Mouse (Mus musculus) thymus, postnatal 14 days (tissue): ENCODE measurements around the gene Zfp219.

Experiments
- DNase-seq: peaks from one replicate; pipeline ENCODE4 v3.0.0; 2021

The Zfp219 gene

GRCm38 (mm10) chr14:52017662-52018061 is 2.9 kb downstream of the Zfp219 start:
- no peak for DNase-seq

- no peak for DNase-seq
These were observed 3.7 kb downstream of the Zfp219 start for GRCm38 (mm10) chr14:52016625-52017405.

- DNase-seq: no peak
These were observed 5.0 kb downstream of the Zfp219 start, which contains the start of gene Tmem253 for GRCm38 (mm10) chr14:52015445-52016100. Tmem253 (plus strand) TSS chr14:52015658.

- DNase-seq: peak; percentile 64
These were observed 5.7 kb downstream of the Zfp219 start for GRCm38 (mm10) chr14:52014761-52015311.

GRCm38 (mm10) chr14:52014271-52014760 is 6.2 kb downstream of the Zfp219 start:
- DNase-seq: no peak

GRCm38 (mm10) chr14:52013771-52014219 is 6.7 kb downstream of the Zfp219 start:
- peak; percentile 94 for DNase-seq

GRCm38 (mm10) chr14:52013021-52013610 is 7.4 kb downstream of the Zfp219 start:
- DNase-seq: no peak

GRCm38 (mm10) chr14:52012553-52012952 is 8.0 kb downstream of the Zfp219 start:
- DNase-seq: no peak

- DNase-seq: no peak
These were observed 8.4 kb downstream of the Zfp219 start for GRCm38 (mm10) chr14:52012085-52012484.

- DNase-seq: no peak
These were observed 8.8 kb downstream of the Zfp219 start for GRCm38 (mm10) chr14:52011683-52012082.

GRCm38 (mm10) chr14:52010446-52011111 is 10.0 kb downstream of the Zfp219 start:
- DNase-seq: no peak

GRCm38 (mm10) chr14:52009841-52010240 is 10.7 kb downstream of the Zfp219 start:
- DNase-seq: no peak

GRCm38 (mm10) chr14:52009361-52009760 is 11.2 kb downstream of the Zfp219 start:
- DNase-seq: no peak

- DNase-seq: peak; percentile 97
These were observed 12.0 kb downstream of the Zfp219 start for GRCm38 (mm10) chr14:52008321-52009203.

GRCm38 (mm10) chr14:52006771-52007170 is 13.8 kb downstream of the Zfp219 start:
- no peak for DNase-seq

GRCm38 (mm10) chr14:52006241-52006640 is 14.3 kb downstream of the Zfp219 start:
- DNase-seq: peak; percentile 56

- no peak for DNase-seq
These were observed 14.9 kb downstream of the Zfp219 start for GRCm38 (mm10) chr14:52005616-52006015.

GRCm38 (mm10) chr14:52005141-52005540 is 15.4 kb downstream of the Zfp219 start:
- no peak for DNase-seq

- DNase-seq: peak; percentile 56
These were observed 16.5 kb downstream of the Zfp219 start for GRCm38 (mm10) chr14:52003981-52004495.

GRCm38 (mm10) chr14:51997483-51997882 is 23.1 kb downstream of the Zfp219 start:
- no peak for DNase-seq

GRCm38 (mm10) chr14:51996866-51997265 is 23.7 kb downstream of the Zfp219 start:
- DNase-seq: no peak
